Mouse (Mus musculus) lung, adult 18-20 months (tissue): ENCODE measurements at regions not wholly inside any gene's neighbourhood (a gene's known extent, or its start where the extent isn't known, plus 50 kb on each side); places are given as distances from the start of the nearest gene placed in this dataset.

Experiments
- DNase-seq, 2 experiments: peaks; one replicate each; pipeline ENCODE4 v3.0.0; 2022; ENCODE audit warnings: mixed read lengths in 2 of 2

DNA sequence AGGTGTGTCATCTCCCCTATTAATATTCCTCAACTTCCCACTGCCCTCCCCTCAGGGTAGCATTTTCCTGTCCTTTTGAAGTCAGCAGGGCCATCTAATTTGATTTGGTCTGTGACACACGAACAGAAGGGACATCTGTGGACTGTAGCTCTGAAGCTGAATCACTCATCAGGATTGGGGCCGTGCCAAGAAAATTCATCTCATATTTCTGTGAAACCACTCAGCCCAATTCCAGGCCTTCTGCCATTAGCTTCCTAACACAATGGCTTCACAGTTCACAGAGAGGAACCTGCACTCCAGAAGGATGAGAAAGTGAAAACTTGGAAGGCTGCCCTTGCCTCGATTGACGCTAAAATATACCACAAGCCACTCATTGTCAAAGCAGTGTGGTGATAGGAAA is 86.1 kb downstream of the Abhd5 start:
- DNase-seq: no peak

GRCm38 (mm10) chr9:122446387-122447105 is 95.1 kb downstream of the Abhd5 start:
- DNase-seq: no peak

DNA sequence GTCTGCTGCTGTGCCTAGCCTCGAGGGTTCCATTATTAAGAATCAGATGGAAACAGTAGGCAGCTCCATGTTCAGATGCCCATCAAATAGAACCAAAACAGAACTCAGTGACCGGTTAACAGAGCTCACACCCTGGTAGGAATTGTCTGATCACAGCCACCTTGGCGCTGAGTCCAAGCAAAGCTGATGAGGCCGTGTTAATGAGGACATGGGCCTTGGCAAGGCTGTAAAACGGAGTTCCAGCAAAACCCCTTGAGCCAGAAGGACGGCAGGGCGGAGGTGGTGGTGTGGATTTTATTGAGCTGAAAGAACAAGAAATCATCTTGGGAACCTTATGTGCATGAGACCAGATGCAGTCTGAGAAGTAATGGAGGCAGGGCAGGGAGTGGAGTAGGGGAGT is 96.2 kb downstream of the Abhd5 start:
- DNase-seq: no peak

DNA sequence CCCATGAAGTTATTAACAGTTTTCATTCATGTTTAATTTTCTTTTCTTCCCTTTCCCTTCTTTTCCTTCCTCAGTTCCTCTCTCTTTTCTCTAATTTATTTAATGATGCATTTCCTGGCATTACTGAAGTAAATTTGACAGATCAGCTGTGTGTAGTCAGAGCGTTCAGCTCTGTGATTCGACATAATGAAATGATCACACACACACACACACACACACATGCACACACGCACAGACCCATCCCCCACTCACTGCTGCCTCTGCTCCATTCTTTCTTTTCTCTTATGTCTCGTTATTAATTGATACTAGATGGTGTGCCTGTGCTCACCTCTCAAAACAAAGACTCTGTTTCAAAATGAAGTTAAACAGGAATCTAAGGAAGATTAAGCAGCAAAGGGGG is 96.9 kb downstream of the Abhd5 start:
- no peak for DNase-seq

GRCm38 (mm10) chr9:122450524-122450923 is 99.1 kb downstream of the Abhd5 start:
- no peak for DNase-seq

- DNase-seq: no peak
Observed at GRCm38 (mm10) chr9:122455301-122455700, 103.9 kb downstream of the Abhd5 start.

GRCm38 (mm10) chr9:122455779-122456178 is 104.4 kb downstream of the Abhd5 start:
- DNase-seq: no peak

DNA sequence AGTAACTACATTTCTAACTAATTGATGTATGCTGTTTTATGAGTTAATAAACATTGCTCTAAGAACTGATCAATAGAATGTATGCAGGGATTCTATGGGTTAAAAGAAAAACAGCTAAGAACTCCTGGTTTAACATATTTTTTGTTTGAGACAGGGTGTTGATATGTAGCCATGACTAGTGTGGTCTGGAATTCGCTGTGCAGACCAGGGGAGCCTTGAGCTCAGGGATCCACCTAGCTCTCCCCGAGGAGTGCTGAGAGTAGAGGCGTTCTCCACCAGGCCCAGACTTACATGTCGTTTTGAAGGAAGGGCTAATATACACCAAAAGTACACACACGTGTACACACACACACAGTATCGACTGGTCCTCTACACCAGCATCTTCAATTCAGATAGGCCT is 108.1 kb downstream of the Abhd5 start:
- no peak for DNase-seq

DNA sequence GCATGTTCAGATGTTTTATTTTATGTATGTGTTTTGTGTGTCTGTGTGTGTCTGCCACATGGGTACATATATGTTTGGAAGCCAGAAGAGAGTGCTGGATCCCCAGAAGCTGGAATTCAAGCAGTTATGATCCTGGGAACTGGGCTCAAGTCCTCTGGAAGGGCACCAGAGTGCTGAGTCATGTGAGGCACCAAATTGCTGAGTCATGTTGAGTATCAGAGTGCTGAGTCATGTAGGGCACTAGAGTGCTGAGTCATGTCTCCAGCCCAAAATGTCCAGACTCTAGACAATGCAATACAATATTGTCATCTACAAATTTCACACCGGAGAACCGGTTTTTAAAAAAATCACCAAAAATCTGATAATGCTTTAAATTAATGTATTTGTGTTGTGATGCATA is 120.1 kb downstream of the Abhd5 start:
- no peak for DNase-seq

DNA sequence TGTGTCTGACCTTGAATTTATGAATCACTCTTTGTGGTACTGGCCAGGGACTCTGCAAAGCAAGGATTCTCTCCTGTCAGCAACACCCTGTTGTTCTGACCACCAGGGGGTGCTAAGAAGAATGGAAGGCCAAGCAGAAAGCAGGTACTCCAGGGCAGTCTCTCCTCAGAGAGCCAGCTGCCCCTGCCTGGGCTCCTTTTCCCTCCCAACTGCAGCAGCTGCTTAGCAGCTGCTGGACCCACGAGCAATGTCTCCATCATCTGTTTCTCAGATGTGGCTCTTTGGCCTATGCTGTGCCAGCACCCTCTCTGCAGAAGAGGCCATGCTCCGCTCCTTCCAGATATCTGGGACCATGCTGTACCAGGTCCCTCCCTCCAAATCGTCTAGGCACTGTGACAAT is 124.9 kb downstream of the Abhd5 start:
- peak; percentile 9 to 34 for DNase-seq

DNA sequence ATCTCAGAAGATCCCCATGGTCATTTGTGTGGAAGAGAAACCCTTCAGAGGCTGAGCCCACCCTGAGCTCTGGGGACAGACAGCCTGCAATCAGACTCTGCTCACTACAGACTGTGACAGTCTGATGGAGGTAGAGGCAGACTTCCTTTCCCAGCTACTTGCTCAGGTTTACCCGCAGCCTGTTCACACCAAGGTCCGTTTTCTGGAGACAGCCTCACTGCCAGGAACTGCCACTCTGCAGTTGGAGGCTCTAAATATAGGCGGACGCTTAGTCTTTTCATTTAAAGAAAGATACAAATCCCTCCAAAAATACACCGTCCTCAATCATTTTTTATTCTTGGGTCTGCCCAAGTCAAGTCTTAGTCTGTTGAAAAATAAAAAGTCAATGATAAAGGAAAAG is 135.6 kb downstream of the Abhd5 start:
- no peak for DNase-seq

DNA sequence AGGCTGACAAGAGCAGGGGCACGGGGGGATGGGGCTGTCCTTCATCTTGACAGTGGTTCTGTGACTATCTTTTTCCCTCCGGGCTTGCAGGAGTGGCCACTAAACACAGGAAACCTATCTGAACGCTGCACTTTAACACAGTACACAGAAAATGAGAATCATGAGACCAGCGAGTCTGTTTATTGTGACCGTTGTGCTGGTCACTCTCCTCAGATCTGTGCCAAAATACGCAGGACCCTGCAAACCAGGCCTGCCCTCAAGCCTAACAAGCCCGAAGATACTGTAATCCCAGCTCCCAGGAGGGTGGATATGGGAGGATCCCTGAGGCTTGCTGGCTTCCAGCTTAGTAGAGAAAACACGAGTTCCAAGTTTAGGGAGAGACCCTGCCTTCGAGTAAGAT is 143.3 kb downstream of the Abhd5 start:
- DNase-seq: no peak

DNA sequence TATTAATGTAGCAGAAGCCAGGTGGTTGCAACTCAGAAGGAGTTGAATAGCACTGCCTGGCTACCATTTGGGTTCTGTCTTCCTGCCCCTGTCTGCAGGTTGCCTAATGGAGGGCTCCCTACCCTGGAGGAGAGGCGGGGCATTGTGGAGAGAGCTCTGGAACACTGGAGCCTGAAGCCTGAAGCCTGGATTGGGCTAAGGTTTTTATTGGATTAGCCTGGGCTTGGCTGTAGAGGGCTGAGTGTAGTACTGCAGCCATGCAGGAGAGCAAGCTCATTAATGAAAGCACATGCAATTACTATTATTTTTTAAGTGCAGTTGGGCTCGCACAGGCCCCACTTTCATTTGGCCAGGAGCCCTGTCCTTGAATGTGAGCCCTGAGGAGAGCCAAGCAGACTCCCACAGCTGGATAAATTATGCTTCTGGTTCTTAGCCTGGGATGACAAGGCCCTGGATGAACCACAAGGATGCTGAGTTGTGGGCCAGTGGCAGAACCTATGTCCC is 145.1 kb downstream of the Abhd5 start:
- DNase-seq: no peak

GRCm38 (mm10) chr9:122501864-122502341 is 150.5 kb downstream of the Abhd5 start:
- no peak for DNase-seq

GRCm38 (mm10) chr9:122521569-122521968 is 170.2 kb downstream of the Abhd5 start:
- DNase-seq: no peak

- DNase-seq: no peak
Observed at GRCm38 (mm10) chr9:122525621-122526055, 174.2 kb downstream of the Abhd5 start.

- no peak for DNase-seq
Observed at GRCm38 (mm10) chr9:122528267-122528666, 176.9 kb downstream of the Abhd5 start.

DNA sequence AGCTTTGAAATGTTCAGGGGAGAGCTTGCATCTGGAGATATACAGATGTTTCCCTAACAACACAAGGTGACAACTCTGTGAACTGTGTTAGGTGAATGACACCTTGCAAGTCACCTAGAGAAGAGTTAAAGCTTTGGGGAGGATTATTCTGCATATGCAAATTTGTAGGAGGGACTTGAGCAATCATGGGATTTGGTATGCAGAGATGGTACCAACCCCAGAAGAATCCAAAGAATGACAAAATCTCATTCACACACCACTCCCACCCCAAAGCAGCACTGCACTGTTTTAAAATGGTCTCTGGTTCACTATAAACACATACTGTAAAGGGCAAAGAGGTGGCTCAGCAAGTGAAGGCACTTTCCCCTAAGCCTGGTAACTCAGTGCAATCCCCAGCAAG is 178.3 kb downstream of the Abhd5 start:
- no peak for DNase-seq

DNA sequence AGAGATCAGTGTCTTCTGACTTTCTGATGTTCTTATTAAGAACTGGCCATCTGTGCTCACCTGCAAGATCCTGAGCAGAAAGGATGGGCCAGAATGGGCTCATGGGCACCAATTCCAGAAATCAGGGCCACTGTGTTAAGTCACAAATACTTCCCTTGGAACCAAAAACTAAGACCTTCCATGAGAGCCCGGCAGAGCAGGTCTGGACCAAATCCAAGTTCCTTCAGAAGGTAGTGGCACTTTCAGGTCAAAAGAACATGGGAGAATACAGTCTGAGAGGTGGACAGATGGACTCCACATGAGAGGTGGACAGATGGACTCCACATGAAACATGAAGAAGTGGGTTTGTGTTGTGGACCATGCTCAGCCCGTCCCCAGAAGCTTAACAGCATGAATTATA is 180.4 kb downstream of the Abhd5 start:
- DNase-seq: no peak

- no peak for DNase-seq
Observed at GRCm38 (mm10) chr9:122534121-122534814, 182.9 kb downstream of the Abhd5 start.

DNA sequence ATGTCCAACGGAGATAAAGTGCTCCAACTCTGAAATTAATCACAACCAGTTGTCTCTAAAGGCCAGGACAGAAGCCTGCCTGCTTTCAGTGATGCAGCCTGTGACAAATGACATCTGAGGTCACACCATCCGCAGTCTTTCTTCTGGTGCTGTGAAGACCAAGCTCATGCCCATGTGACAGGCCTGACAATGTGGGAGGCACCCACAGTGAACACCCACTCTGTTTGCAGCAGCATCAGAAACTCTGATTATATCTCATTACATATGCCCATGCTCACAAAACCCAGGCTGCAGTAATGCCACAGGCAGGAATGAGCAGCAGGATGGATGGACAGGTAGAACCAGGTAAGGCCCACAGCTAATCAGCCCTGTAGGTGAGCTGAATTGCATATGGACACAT is 183.6 kb downstream of the Abhd5 start:
- DNase-seq: no peak

DNA sequence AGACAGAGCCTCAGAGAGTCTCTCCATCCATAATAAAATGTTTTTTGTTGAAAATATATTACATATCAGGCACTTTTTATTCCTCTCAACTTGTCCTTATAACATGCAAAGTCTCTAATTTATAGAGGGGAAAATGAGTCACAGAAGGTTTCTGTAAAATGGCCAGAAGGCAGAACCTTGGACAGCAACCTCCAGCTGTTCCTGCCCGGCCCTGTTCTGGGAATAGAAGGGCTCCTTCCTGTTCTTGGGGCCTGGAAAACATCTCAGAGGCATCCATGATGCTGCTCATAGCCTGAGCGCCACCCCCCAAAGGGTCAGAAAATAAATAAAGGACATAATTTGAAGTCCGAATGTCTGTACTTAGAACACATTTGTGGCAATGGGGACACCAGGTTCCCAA is 188.7 kb downstream of the Abhd5 start:
- DNase-seq: no peak

DNA sequence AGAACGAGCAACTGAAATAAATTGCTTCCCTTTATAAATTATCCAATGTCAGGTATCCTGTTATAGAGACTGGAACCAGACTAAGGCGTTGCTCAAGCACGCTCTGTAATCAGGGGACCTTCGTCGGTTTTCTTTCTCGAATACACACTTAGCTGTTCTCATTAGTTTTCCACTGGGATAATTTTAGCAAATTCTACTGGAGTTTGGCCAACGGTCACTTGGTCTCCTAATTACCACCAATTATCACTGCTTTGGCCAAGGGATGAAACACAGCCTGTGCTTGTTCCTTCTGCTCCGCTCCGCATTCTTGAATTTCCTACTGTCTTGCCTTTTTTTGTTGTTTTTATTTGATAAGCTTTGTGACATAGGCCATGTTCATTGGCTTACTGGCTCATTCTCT is 191.1 kb upstream of the Topaz1 start:
- DNase-seq: no peak

- no peak for DNase-seq
Observed at GRCm38 (mm10) chr9:122566060-122566459, 181.1 kb upstream of the Topaz1 start.
